Mouse (Mus musculus): ENCODE measurements around the gene Elavl3.

DNA sequence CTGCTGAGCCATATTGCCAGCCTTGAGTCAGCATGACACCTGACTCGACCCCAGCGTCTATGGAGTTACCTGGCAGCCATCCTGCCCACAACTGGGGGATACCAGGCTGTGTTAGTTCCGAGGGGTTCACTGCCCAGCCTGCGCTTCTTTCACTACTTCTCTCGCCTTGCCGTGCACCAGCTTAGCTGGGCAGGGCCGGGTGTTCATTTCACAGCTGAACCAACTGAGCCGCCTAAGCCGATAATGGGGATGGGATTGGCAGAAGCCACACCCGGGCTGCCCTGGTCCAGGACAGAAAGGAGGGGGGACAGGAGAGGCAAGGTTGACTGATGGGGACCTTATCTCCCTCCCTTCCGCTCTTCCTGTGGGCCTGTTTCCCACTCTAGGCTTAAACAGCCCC, 2.5 kb downstream of the Elavl3 start:
- TF ChIP-seq GATA1 (IDR thresholded peaks at IDR 0.05; ENCODE audit: low read length) (no peak), TAL1 (IDR thresholded peaks at IDR 0.05; ENCODE audit: low read length) (no peak)
